Mouse (Mus musculus) liver, postnatal 0 days (tissue): ENCODE measurements at regions not wholly inside any gene's neighbourhood (a gene's known extent, or its start where the extent isn't known, plus 50 kb on each side); places are given as distances from the start of the nearest gene placed in this dataset.

Experiments
- CTCF ChIP-seq: sonication (generic); IDR thresholded peaks from 2 replicates; pipeline ENCODE4 v1.5.1; 2016; ENCODE audit warnings: antibody characterized with exemption, low read depth
- EP300 ChIP-seq: IDR thresholded peaks from 2 replicates; pipeline ENCODE4 v1.6.1; 2016; ENCODE audit warnings: antibody characterized with exemption, low read depth, mild to moderate bottlenecking

GRCm38 (mm10) chr16:77239176-77239790 lies 225.8 kb downstream of the Usp25 start:
- TF ChIP-seq CTCF, result no peak
- no peak for TF ChIP-seq EP300
